Mouse (Mus musculus) embryonic facial prominence, embryonic 14.5 days (tissue): ENCODE results near the gene Plpp1. TPM values are rescaled to one million over a fixed set of nuclear protein-coding genes. Genes with fewer than 3 reads are reported as not detected.

Source experiments
- ATAC-seq: fragments of 200-750 bp; cut with Nextera tagmentation; 2 replicates; pipeline ENCODE4 v1.8.0; 2017; ENCODE audit warnings: low read depth, moderate number of reproducible peaks, moderate TSS enrichment
- DNase-seq: peaks from one replicate; pipeline ENCODE4 v3.0.0-alpha.2; 2015; ENCODE audit warnings: low spot score
- H3K27ac ChIP-seq: fragments of 300-500 bp; sonication (generic); replicated peaks from 2 replicates; pipeline ENCODE4 v1.5.1; 2014; ENCODE audit warnings: low read depth, mild to moderate bottlenecking, low read length, moderate library complexity
- H3K27me3 ChIP-seq: fragments of 300-500 bp; sonication (generic); replicated peaks from 2 replicates; pipeline ENCODE4 v1.6.1; 2014; ENCODE audit warnings: low read length; ENCODE audit not compliant: control insufficient read depth, insufficient read depth
- H3K36me3 ChIP-seq: fragments of 300-500 bp; sonication (generic); 2 replicates; pipeline ENCODE4 v1.6.1; 2014; ENCODE audit warnings: low read length, mixed read lengths; ENCODE audit not compliant: control insufficient read depth, insufficient read depth
- H3K4me1 ChIP-seq: fragments of 300-500 bp; sonication (generic); 2 replicates; pipeline ENCODE4 v1.6.1; 2014; ENCODE audit warnings: antibody characterized with exemption, low read length; ENCODE audit not compliant: control insufficient read depth, insufficient read depth
- H3K4me2 ChIP-seq: fragments of 300-500 bp; sonication (generic); 2 replicates; pipeline ENCODE4 v1.6.1; 2014; ENCODE audit warnings: low read depth, mild to moderate bottlenecking, low read length, moderate library complexity, mixed read lengths
- H3K4me3 ChIP-seq: fragments of 300-500 bp; sonication (generic); 2 replicates; pipeline ENCODE4 v1.5.1; 2014; ENCODE audit warnings: low read depth, mild to moderate bottlenecking, low read length
- H3K9ac ChIP-seq: fragments of 300-500 bp; sonication (generic); 2 replicates; pipeline ENCODE4 v1.6.1; 2014; ENCODE audit warnings: low read depth, mild to moderate bottlenecking, low read length, moderate library complexity, mixed read lengths
- H3K9me3 ChIP-seq: fragments of 300-500 bp; sonication (generic); 2 replicates; pipeline ENCODE4 v1.6.1; 2016; ENCODE audit warnings: low read length; ENCODE audit not compliant: control insufficient read depth
- WGBS: fragments of 180-500 bp; shearing (Covaris S2); extraction: QIAGEN DNeasy Blood & Tissue Kit; methylation state at CpG from one replicate; pipeline ENCODE4 v1.1.7; 2014; 5-methylcytosine and 5-hydroxymethylcytosine counted together
- polyA plus RNA-seq: library from polyadenylated mRNA; unstranded; fragments of >200 nt; fragmentation: Nextera tagmentation; extraction: Ambion mirVana; gene quantifications from 2 replicates; pipeline ENCODE4 v1.2.1, GENCODE M21; 2014

The Plpp1 gene
- polyA plus RNA-seq, 1 experiment from 2014 or later: 64.6 TPM

DNA sequence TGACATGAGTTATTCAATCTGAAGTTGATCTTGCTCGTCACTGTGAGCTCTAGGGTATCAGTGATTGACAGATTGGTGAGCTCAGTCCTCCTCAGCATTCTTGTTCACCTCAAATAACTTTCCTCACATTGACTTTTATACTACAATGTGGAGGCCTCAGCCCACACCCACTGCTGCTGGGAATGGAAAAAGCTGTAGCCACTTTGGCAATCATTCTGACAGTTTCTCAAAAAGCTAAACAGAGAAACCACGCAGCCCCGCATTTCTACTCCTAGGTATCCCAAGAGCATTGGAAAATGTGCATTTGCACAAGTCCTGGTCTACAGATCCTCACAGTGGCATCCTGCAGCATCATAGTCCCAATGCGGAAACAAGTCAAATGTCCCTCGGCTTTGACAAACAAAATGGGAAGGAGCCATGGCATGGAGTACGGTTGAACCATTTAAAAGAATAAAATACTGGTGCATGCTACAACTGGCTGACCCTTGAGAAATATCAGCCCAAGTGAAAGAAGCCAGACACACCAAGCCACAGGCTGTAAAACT is 42.0 kb upstream of the Plpp1 start:
- Histone ChIP-seq H3K9ac (no peak overlapping the region), H3K4me2 (no peak overlapping the region), H3K27ac (peak overlapping the region; percentile 28), H3K9me3 (no peaks in the 10 kb centered on the region), H3K4me1 (peaks cover 23% of the 10 kb centered on the region; the same call in 1 of the 2 replicates), H3K36me3 (no peaks in the 10 kb centered on the region), H3K27me3 (no peaks in the 10 kb centered on the region), H3K4me3 (no peak overlapping the region)
- whole genome bisulfite sequencing: 67% methylated on average over 6 of the region's 6 CpGs
- ATAC-seq (no peak), DNase-seq (peak; percentile 56)

GRCm38 (mm10) chr13:112759364-112759763 is 41.2 kb upstream of the Plpp1 start:
- peak overlapping the region; percentile 30 for H3K27ac ChIP-seq
- H3K27me3 ChIP-seq: no peaks in the 10 kb centered on the region
- H3K4me2 ChIP-seq: no peak overlapping the region
- DNase-seq: no peak
- 69% methylated on average over 9 of the region's 9 CpGs for WGBS
- H3K36me3 ChIP-seq: no peaks in the 10 kb centered on the region
- no peaks in the 10 kb centered on the region for H3K9me3 ChIP-seq
- peaks cover 23% of the 10 kb centered on the region; the same call in 1 of the 2 replicates for H3K4me1 ChIP-seq
- H3K4me3 ChIP-seq: no peak overlapping the region
- no peak for ATAC-seq
- H3K9ac ChIP-seq: no peak overlapping the region

GRCm38 (mm10) chr13:112759777-112760537 is 40.6 kb upstream of the Plpp1 start:
- no peak overlapping the region for H3K4me3 ChIP-seq
- ATAC-seq: no peak
- H3K9ac ChIP-seq: no peak overlapping the region
- peak overlapping the region; percentile 30 for H3K27ac ChIP-seq
- H3K27me3 ChIP-seq: no peaks in the 10 kb centered on the region
- DNase-seq: peak; percentile 57
- no peaks in the 10 kb centered on the region for H3K9me3 ChIP-seq
- 55% methylated on average over 15 of the region's 15 CpGs for WGBS
- H3K4me1 ChIP-seq: peaks cover 23% of the 10 kb centered on the region; the same call in 1 of the 2 replicates
- H3K4me2 ChIP-seq: no peak overlapping the region
- no peaks in the 10 kb centered on the region for H3K36me3 ChIP-seq

- Histone ChIP-seq H3K4me1 (peaks cover 23% of the 10 kb centered on the region; the same call in 1 of the 2 replicates), H3K4me3 (no peak overlapping the region), H3K9me3 (no peaks in the 10 kb centered on the region), H3K4me2 (no peak overlapping the region), H3K27ac (no peak overlapping the region), H3K27me3 (no peaks in the 10 kb centered on the region), H3K9ac (no peak overlapping the region), H3K36me3 (no peaks in the 10 kb centered on the region)
- DNase-seq: no peak
- 12% methylated on average over 1 of the region's 1 CpGs for WGBS
- ATAC-seq: no peak
Observed at GRCm38 (mm10) chr13:112760538-112760881, 40.1 kb upstream of the Plpp1 start.

- H3K4me1 ChIP-seq: peaks cover 20% of the 10 kb centered on the region; the same call in 1 of the 2 replicates
- H3K27me3 ChIP-seq: no peaks in the 10 kb centered on the region
- H3K4me3 ChIP-seq: no peak overlapping the region
- DNase-seq: no peak
- no peaks in the 10 kb centered on the region for H3K36me3 ChIP-seq
- no peak overlapping the region for H3K9ac ChIP-seq
- no peak overlapping the region for H3K27ac ChIP-seq
- no peak for ATAC-seq
- H3K4me2 ChIP-seq: no peak overlapping the region
- H3K9me3 ChIP-seq: peaks cover 9% of the 10 kb centered on the region
- WGBS: 17% methylated on average over 1 of the region's 1 CpGs
Observed at GRCm38 (mm10) chr13:112761787-112762186, 38.8 kb upstream of the Plpp1 start.

GRCm38 (mm10) chr13:112762548-112762947 is 38.0 kb upstream of the Plpp1 start:
- H3K27ac ChIP-seq: no peak overlapping the region
- peaks cover 17% of the 10 kb centered on the region for H3K9me3 ChIP-seq
- peaks cover 20% of the 10 kb centered on the region; the same call in 1 of the 2 replicates for H3K4me1 ChIP-seq
- 26% methylated on average over 4 of the region's 4 CpGs for WGBS
- no peak overlapping the region for H3K4me2 ChIP-seq
- no peaks in the 10 kb centered on the region for H3K27me3 ChIP-seq
- H3K4me3 ChIP-seq: no peak overlapping the region
- DNase-seq (peak; percentile 41), ATAC-seq (no peak)
- H3K9ac ChIP-seq: no peak overlapping the region
- no peaks in the 10 kb centered on the region for H3K36me3 ChIP-seq

- Histone ChIP-seq H3K4me2 (no peak overlapping the region), H3K9ac (no peak overlapping the region), H3K4me3 (no peak overlapping the region), H3K27me3 (no peaks in the 10 kb centered on the region), H3K36me3 (no peaks in the 10 kb centered on the region), H3K9me3 (peaks cover 24% of the 10 kb centered on the region), H3K27ac (no peak overlapping the region), H3K4me1 (peaks cover 17% of the 10 kb centered on the region; the same call in 1 of the 2 replicates)
- DNase-seq (no peak), ATAC-seq (no peak)
- WGBS: 77% methylated on average over 10 of the region's 10 CpGs
Observed at GRCm38 (mm10) chr13:112763531-112764091, 37.0 kb upstream of the Plpp1 start.

DNA sequence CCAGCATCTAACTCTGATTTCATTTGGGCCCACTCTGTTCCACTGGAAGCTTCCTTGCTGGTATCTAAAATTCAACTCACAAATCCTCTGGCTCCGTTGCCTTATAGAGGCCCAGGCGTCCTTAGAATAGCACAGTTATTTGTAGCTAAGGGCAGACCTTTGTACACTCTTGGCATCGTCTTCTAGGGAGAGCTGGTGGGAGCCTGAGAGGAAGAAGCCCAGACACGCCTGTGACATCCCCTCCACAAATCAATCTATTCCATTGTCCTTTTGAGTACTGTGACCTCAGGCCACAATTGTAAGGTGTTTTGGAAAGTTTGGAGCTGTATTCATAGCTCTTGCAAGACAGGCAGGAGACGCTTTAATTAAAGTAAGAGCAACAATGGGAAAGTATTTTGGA is 36.0 kb upstream of the Plpp1 start:
- Histone ChIP-seq H3K4me2 (no peak overlapping the region), H3K36me3 (no peaks in the 10 kb centered on the region), H3K9me3 (peaks cover 24% of the 10 kb centered on the region), H3K4me3 (no peak overlapping the region), H3K27me3 (no peaks in the 10 kb centered on the region), H3K4me1 (peaks cover 15% of the 10 kb centered on the region; the same call in 1 of the 2 replicates), H3K27ac (no peak overlapping the region), H3K9ac (no peak overlapping the region)
- no peak for ATAC-seq
- 76% methylated on average over 5 of the region's 5 CpGs for WGBS
- DNase-seq: no peak
